Mouse (Mus musculus) CH12.LX (cell line): Measurements from ENCODE around the gene Jagn1.

Source experiments
- BHLHE40 ChIP-seq: IDR thresholded peaks from 2 replicates; pipeline ENCODE4 v1.6.1; 2011; ENCODE audit warnings: mild to moderate bottlenecking, low read depth, low read length, improper control_type of control experiment
- CHD2 ChIP-seq: IDR thresholded peaks from 2 replicates; pipeline ENCODE4 v1.6.1; 2011; ENCODE audit warnings: low read length, improper control_type of control experiment
- CTCF ChIP-seq, 2 experiments: IDR thresholded peaks in 1 of 2; conservative IDR thresholded peaks in 1 of 2; 2 replicates each; pipeline ENCODE4 v1.5.1; 2011 to 2012; ENCODE audit warnings: low read depth in 2 of 2, low read length in 2 of 2, improper control_type of control experiment in 1 of 2, inconsistent platforms in 1 of 2, mild to moderate bottlenecking in 1 of 2, moderate library complexity in 1 of 2
- EP300 ChIP-seq: IDR thresholded peaks from 2 replicates; pipeline ENCODE4 v1.6.1; 2011; ENCODE audit warnings: low read length, improper control_type of control experiment
- HCFC1 ChIP-seq: IDR thresholded peaks from 2 replicates; pipeline ENCODE4 v1.6.1; 2012; ENCODE audit warnings: low read depth, mild to moderate bottlenecking, inconsistent platforms, low read length, improper control_type of control experiment
- JUND ChIP-seq: conservative IDR thresholded peaks from 2 replicates; pipeline ENCODE4 v1.6.1; 2011; ENCODE audit warnings: low read depth, low read length, improper control_type of control experiment
- MYC ChIP-seq: IDR thresholded peaks from 2 replicates; pipeline ENCODE4 v1.6.1; 2011; ENCODE audit warnings: low read depth, mild to moderate bottlenecking, improper control_type of control experiment, low read length
- POLR2A ChIP-seq: IDR thresholded peaks from 2 replicates; pipeline ENCODE4 v1.6.1; 2011; ENCODE audit warnings: low read depth, mild to moderate bottlenecking, improper control_type of control experiment, low read length
- TCF12 ChIP-seq: IDR thresholded peaks from 2 replicates; pipeline ENCODE4 v1.6.1; 2014; ENCODE audit warnings: low read depth, mild to moderate bottlenecking, inconsistent platforms, low read length, improper control_type of control experiment
- USF2 ChIP-seq: conservative IDR thresholded peaks from 2 replicates; pipeline ENCODE4 v1.6.1; 2011; ENCODE audit warnings: low read depth, low read length, improper control_type of control experiment
- ZMIZ1 ChIP-seq: IDR thresholded peaks from 2 replicates; pipeline ENCODE4 v1.6.1; 2012; ENCODE audit warnings: low read depth, mild to moderate bottlenecking, inconsistent platforms, low read length, improper control_type of control experiment
- ZNF384 ChIP-seq: IDR thresholded peaks from 2 replicates; pipeline ENCODE4 v1.6.1; 2012; ENCODE audit warnings: low read depth, low read length, improper control_type of control experiment, inconsistent platforms

DNA sequence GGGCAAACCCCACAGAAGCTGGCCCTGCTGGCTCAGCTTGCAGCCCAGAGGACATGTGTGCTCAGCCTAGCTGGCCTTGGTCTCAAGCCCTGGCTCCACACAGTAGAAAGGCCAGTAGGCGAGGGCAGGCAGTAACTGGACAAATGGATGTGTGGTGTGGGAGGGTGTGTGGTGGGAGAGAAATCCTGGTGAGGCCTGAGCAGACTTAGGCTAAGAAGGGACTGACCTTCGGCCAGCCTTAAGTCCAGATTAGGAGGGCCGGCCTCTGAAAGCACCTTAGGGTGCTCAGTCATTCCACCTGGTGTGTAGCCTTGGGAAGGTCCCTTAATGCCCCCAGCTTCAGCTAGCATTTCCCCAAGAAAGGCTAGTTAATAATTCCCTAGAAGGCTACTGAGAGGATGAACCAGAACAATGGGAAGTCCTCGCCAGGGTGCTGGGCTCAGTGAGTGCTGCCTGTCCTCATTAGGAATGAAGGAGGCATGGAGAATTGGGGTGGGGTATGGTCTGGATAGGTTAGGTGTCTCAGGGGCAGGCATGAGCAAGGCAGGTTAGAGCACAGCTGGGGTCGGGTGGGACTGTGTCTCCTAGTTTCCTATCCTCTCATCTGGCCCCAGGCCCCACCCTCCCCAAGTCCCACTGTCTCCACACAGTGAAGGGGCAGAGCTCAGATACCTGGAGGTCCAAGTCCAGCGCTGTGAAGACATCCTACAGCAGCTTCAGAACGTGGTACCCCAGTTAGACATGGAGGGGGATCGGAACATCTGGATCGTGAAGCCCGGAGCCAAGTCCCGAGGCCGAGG, 37.5 kb upstream of the Jagn1 start:
- TF ChIP-seq POLR2A (no peak), JUND (no peak), USF2 (no peak), MYC (no peak), EP300 (no peak), CTCF (conservative IDR thresholded peaks at IDR 0.05 in 1 of 2, IDR thresholded peaks at IDR 0.05 in 1 of 2; ENCODE audit: low read depth in 2 of 2, low read length in 2 of 2) (no peak), TCF12 (no peak), BHLHE40 (no peak), HCFC1 (no peak), ZNF384 (no peak), ZMIZ1 (no peak), CHD2 (no peak)
